Mouse (Mus musculus) midbrain, embryonic 11.5 days (tissue): ENCODE results near the gene Jade2. TPM values are rescaled to one million over a fixed set of nuclear protein-coding genes. Genes with fewer than 3 reads are reported as not detected.

Experiments used
- ATAC-seq: fragments of 200-750 bp; cut with Nextera tagmentation; 2 replicates; pipeline ENCODE4 v1.8.0; 2017; ENCODE audit warnings: moderate TSS enrichment, moderate library complexity; ENCODE audit not compliant: low FRiP score
- DNase-seq: peaks from one replicate; pipeline ENCODE4 v3.0.0; 2015; ENCODE audit warnings: low spot score; ENCODE audit errors: missing footprints
- H3K27ac ChIP-seq: fragments of 300-500 bp; sonication (generic); 2 replicates; pipeline ENCODE4 v1.5.1; 2014; ENCODE audit warnings: low read depth, low read length
- H3K27me3 ChIP-seq: fragments of 300-500 bp; sonication (generic); 2 replicates; pipeline ENCODE4 v1.6.1; 2014; ENCODE audit warnings: mild to moderate bottlenecking, low read length, moderate library complexity, mixed read lengths; ENCODE audit not compliant: control insufficient read depth, insufficient read depth
- H3K36me3 ChIP-seq: fragments of 300-500 bp; sonication (generic); 2 replicates; pipeline ENCODE4 v1.6.1; 2014; ENCODE audit warnings: mild to moderate bottlenecking, low read length, moderate library complexity, mixed read lengths; ENCODE audit not compliant: control insufficient read depth, insufficient read depth
- H3K4me1 ChIP-seq: fragments of 300-500 bp; sonication (generic); 2 replicates; pipeline ENCODE4 v1.6.1; 2014; ENCODE audit warnings: low read length; ENCODE audit not compliant: control insufficient read depth, insufficient read depth
- H3K4me2 ChIP-seq: fragments of 300-500 bp; sonication (generic); 2 replicates; pipeline ENCODE4 v1.6.1; 2014; ENCODE audit warnings: mild to moderate bottlenecking, moderate library complexity
- H3K4me3 ChIP-seq: fragments of 300-500 bp; sonication (generic); 2 replicates; pipeline ENCODE4 v1.5.1; 2014; ENCODE audit warnings: low read depth, low read length
- H3K9ac ChIP-seq: fragments of 300-500 bp; sonication (generic); 2 replicates; pipeline ENCODE4 v1.6.1; 2014; ENCODE audit warnings: low read length
- H3K9me3 ChIP-seq: fragments of 300-500 bp; sonication (generic); 2 replicates; pipeline ENCODE4 v1.6.1; 2016; ENCODE audit warnings: low read length; ENCODE audit not compliant: control insufficient read depth
- WGBS: fragments of 180-500 bp; shearing (Covaris S2); extraction: QIAGEN DNeasy Blood & Tissue Kit; methylation state at CpG from one replicate; pipeline ENCODE4 v1.1.7; 2014; 5-methylcytosine and 5-hydroxymethylcytosine counted together
- polyA plus RNA-seq: library from polyadenylated mRNA; unstranded; fragments of >200 nt; fragmentation: Nextera tagmentation; extraction: Ambion mirVana; gene quantifications from 2 replicates; pipeline ENCODE4 v1.2.1, GENCODE M21; 2014

The Jade2 gene
- polyA plus RNA-seq, 1 experiment from 2014 or later = 0.20 TPM

GRCm38 (mm10) chr11:51831962-51832909 lies 25.2 kb downstream of the Jade2 start:
- Histone ChIP-seq H3K36me3 (no peaks in the 10 kb centered on the region), H3K9ac (no peak overlapping the region), H3K9me3 (no peaks in the 10 kb centered on the region), H3K27ac (no peak overlapping the region), H3K4me2 (no peak overlapping the region), H3K4me1 (peaks cover 3% of the 10 kb centered on the region; the same call in 1 of the 2 replicates), H3K4me3 (no peak overlapping the region), H3K27me3 (no peaks in the 10 kb centered on the region)
- DNase-seq (no peak), ATAC-seq (no peak)
- WGBS = 69% methylated on average over 4 of the region's 4 CpGs

DNA sequence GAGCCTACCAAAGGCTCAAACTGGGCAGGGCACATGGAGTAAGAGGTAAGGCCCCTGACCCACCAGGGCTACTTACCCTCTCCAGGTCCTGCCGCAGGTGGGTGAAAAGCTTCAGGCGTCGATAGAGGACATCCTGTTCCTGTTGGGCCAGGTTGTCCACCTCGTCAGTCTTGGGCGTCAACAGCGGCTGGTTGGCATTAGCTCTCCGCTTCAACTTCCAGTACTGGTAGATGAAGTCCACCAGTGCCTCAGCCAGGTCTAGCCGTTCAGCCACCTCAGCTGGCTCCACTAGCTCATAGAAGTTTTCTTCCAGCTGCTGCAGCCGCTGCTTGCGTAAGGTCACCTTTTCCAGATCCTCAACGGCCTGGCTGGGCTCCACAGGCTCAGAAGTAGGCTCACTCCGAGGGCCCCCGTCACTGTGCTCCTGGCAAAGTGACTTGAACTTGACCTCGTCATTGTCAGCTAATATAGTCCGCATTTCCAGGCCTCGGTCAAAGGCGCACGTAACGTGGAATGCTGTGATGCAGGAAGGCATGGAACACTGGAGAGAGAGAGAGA lies 32.5 kb downstream of the Jade2 start:
- Histone ChIP-seq H3K27ac (no peak overlapping the region), H3K9me3 (no peaks in the 10 kb centered on the region), H3K27me3 (no peaks in the 10 kb centered on the region), H3K36me3 (no peaks in the 10 kb centered on the region), H3K9ac (no peak overlapping the region), H3K4me1 (peaks cover 9% of the 10 kb centered on the region; the same call in 1 of the 2 replicates), H3K4me3 (no peak overlapping the region), H3K4me2 (no peak overlapping the region)
- ATAC-seq (no peak), DNase-seq (no peak)
- 92% methylated on average over 19 of the region's 19 CpGs for WGBS

DNA sequence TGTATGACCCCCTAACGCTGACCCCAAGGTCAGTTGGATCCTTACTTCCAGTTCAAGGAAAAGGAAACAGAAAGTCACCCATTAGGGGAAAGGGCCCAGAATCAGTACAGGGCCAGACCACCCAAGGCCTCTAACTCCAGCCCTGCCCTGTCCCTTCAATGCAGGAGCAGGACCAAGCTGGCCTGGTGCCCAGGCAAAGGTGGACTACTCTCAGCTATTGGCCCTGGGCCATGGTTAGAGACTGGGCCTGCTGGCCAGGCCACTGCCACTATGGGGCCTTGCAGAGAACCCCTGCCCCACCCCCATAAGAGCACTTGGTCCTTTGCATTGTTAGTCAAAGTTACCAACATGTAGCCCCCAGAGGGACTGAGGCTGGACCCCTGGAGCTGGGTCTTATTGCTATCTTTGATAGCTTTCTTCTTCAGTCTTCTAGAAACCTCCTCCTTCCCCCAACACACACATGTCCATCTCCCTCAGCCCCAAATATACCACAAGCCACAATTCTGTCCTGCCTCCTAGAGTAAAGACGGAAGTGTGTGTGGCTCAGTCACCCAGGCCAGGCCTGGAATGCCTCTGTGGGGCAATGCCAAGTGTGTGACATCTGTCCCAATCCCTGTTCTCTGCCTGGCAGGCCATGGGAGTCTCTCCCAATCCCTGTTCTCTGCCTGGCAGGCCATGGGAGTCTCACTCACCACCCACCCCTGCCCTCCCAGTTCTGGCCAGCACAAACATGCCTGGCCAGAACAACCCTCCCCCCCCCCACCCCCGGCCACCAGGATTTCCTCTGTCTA lies 33.3 kb downstream of the Jade2 start:
- Histone ChIP-seq H3K27ac (no peak overlapping the region), H3K4me3 (no peak overlapping the region), H3K9ac (no peak overlapping the region), H3K36me3 (no peaks in the 10 kb centered on the region), H3K9me3 (no peaks in the 10 kb centered on the region), H3K27me3 (no peaks in the 10 kb centered on the region), H3K4me1 (peaks cover 9% of the 10 kb centered on the region; the same call in 1 of the 2 replicates), H3K4me2 (no peak overlapping the region)
- WGBS = 90% methylated on average over 3 of the region's 3 CpGs
- ATAC-seq (no peak), DNase-seq (no peak)

DNA sequence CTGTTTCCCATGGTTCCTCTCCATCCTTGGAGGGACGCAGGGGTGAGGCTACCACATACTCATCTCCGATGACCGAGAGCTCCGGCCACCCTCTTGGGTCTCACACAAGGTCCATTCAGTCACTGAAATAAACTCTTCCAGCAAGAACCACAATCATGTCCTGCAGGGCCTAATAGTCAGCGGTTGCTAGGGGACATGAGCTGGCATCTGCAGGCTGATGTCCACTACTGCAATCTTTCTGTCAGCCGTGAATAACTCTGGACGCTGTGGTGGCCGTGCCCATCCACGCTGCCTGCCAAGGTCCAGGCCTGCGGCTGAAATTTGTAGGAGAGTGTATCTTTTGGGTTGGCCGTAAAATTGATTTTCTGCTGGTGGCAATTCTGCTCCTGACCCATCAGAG lies 34.2 kb downstream of the Jade2 start:
- H3K9me3 ChIP-seq = no peaks in the 10 kb centered on the region
- no peaks in the 10 kb centered on the region for H3K36me3 ChIP-seq
- H3K4me3 ChIP-seq = no peak overlapping the region
- H3K9ac ChIP-seq = no peak overlapping the region
- peaks cover 9% of the 10 kb centered on the region; the same call in 1 of the 2 replicates for H3K4me1 ChIP-seq
- H3K27ac ChIP-seq = no peak overlapping the region; the same call in 1 of the 2 replicates
- 36% methylated on average over 11 of the region's 11 CpGs for WGBS
- ATAC-seq = no peak
- no peak overlapping the region for H3K4me2 ChIP-seq
- DNase-seq = no peak
- no peaks in the 10 kb centered on the region for H3K27me3 ChIP-seq

DNA sequence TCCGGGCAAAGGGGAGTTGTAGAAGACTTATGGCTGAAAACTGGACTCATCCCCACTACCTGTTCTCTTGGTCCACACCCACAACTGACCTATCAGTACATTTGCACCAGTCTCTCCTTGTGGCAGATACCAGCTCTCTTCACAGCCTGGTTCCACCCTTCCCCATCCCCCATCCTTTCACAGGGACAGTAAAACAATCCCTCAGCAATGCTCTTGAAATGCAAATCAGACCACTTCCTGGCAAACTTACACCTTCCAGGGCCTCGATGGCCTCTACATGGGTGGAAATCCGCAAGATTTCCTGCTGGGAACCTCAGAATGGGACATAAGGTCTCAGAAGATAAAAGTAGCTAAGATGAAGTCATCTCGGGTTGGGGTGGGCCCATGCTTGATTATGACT lies 34.7 kb downstream of the Jade2 start:
- no peak overlapping the region for H3K9ac ChIP-seq
- 18% methylated on average over 4 of the region's 4 CpGs for WGBS
- H3K4me2 ChIP-seq = no peak overlapping the region
- H3K4me3 ChIP-seq = no peak overlapping the region
- no peak overlapping the region for H3K27ac ChIP-seq
- no peaks in the 10 kb centered on the region for H3K36me3 ChIP-seq
- ATAC-seq (no peak), DNase-seq (peak; percentile 85)
- peaks cover 9% of the 10 kb centered on the region; the same call in 1 of the 2 replicates for H3K4me1 ChIP-seq
- no peaks in the 10 kb centered on the region for H3K27me3 ChIP-seq
- no peaks in the 10 kb centered on the region for H3K9me3 ChIP-seq

DNA sequence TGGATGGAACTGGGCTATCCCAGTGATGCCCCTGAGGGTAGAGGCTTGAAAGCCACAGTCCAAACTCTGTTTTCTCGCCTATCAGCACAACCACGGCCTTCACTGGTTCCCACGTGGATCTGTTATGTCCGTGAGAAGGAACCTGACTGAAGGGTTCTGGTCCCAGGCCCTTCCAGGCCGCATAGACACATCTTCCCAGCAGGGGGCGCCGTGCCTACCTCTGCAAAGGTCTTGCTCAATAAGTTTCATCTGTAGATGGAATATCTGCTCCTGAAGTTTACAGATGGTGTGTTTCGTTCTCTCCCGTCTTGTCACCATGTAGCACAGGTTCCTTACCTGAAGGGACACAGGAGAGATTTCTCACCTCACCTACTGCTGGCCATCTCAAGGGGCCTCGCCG lies 36.6 kb downstream of the Jade2 start:
- H3K4me3 ChIP-seq = no peak overlapping the region
- no peak overlapping the region for H3K9ac ChIP-seq
- H3K9me3 ChIP-seq = no peaks in the 10 kb centered on the region
- peaks cover 9% of the 10 kb centered on the region; the same call in 1 of the 2 replicates for H3K4me1 ChIP-seq
- H3K4me2 ChIP-seq = no peak overlapping the region
- 43% methylated on average over 11 of the region's 11 CpGs for WGBS
- DNase-seq (peak; percentile 95), ATAC-seq (no peak)
- no peaks in the 10 kb centered on the region for H3K36me3 ChIP-seq
- H3K27ac ChIP-seq = no peak overlapping the region
- no peaks in the 10 kb centered on the region for H3K27me3 ChIP-seq

- Histone ChIP-seq H3K27ac (no peak overlapping the region), H3K36me3 (no peaks in the 10 kb centered on the region), H3K9me3 (no peaks in the 10 kb centered on the region), H3K4me2 (no peak overlapping the region), H3K4me3 (no peak overlapping the region), H3K27me3 (no peaks in the 10 kb centered on the region), H3K9ac (no peak overlapping the region), H3K4me1 (peaks cover 9% of the 10 kb centered on the region; the same call in 1 of the 2 replicates)
- no peak for ATAC-seq
- WGBS = 74% methylated on average over 3 of the region's 3 CpGs
- DNase-seq = no peak
Measured at GRCm38 (mm10) chr11:51819964-51820363, 37.5 kb downstream of the Jade2 start.

DNA sequence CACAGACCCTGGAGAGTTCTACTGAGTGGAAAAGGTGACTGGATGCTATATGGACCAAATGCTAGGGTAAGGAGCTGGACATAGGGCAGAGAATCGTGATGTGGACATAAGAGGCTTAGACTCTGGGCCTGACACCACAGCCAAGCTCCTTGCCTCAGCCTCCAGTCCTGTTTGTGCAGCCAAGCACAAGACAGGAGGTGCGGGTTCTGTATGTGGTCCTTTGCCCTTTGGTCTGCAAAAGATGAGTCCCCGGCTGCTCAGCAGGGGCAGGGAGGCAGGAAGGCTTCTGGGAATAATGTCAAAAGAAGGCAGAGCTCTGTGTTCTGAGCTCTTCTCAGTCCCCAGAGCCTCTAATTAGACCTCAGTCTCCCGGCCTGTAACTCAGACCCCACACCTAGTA lies 38.6 kb downstream of the Jade2 start:
- Histone ChIP-seq H3K9me3 (no peaks in the 10 kb centered on the region), H3K4me1 (peaks cover 9% of the 10 kb centered on the region; the same call in 1 of the 2 replicates), H3K27me3 (no peaks in the 10 kb centered on the region), H3K4me2 (no peak overlapping the region), H3K36me3 (no peaks in the 10 kb centered on the region), H3K4me3 (no peak overlapping the region), H3K27ac (no peak overlapping the region), H3K9ac (no peak overlapping the region)
- 82% methylated on average over 4 of the region's 4 CpGs for WGBS
- ATAC-seq (no peak), DNase-seq (no peak)
